Mouse (Mus musculus) v-Abl transformed pro-B cells (cell line): ENCODE measurements at regions not wholly inside any gene's neighbourhood (a gene's known extent, or its start where the extent isn't known, plus 50 kb on each side); places are given as distances from the start of the nearest gene placed in this dataset.
"Not testable (repeated sequence)": the region's sequence is repeated elsewhere in the genome, so short reads cannot be mapped to it uniquely, and the experiment has no call there.

ENCODE experiments used
- in situ Hi-C, 2 experiments: fragments of 400-800 bp; cut with MboI; formaldehyde crosslinking; loops; one replicate each; pipeline ENCODE4 v1.15.1; 2025; ENCODE audit not compliant: unreplicated experiment in 2 of 2

DNA sequence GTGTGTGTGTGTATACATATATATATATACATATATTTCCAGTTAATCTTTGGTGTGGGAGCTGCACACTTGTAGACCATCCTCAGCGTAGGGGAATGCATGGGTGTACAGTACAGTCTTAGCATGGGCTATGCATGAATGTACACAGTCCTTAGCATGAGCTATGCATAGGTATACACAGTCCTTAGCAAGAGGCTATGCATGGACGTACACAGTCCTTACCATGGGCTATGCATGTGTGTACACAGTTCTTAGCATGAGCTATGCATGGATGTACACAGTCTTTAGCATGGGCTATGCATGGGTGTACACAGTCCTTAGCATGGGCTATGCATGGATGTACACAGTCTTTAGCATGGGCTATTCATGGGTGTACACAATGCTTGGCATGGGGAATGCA lies 70.5 kb downstream of the Rchy1 start:
- in situ Hi-C loops = no loop called here

DNA sequence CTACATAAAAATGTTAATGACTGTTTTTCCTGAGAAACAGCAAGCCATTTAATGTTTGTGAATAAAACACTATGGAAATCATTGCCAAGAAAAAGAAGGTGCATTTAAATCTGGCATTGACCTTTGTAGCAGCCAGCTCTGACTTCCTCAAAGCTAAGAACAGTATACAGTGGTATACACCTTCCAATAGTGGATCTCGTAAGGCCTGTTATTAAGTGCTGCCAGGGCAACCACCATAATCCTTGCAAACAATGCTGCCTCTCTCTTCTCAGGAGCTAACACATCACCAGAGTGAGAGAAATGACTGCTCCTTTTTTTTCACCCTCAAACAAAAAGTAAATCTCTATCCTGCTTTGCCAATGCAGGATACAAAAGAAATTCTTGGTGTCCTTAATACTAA lies 81.1 kb downstream of the Rchy1 start:
- in situ Hi-C loops = no loop called here

DNA sequence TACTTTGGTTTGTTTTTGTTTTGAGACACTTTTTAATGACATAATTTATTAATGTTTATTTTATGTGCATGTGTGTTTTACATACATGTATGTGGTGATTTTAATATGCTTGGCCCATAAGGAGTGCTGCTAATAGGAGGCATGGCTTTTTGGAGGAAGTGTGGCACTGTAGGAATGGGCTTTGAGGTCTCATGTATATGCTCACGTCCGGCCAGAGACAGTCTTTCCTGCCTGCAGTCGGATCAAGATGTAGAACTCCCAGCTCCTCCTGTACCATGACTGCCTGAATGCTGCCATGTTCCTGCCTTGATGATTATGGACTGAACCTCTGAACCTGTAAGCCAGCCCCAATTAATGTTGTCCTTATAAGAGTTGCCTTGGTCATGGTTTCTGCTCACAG lies 82.6 kb downstream of the Rchy1 start:
- in situ Hi-C loops = no loop called here

DNA sequence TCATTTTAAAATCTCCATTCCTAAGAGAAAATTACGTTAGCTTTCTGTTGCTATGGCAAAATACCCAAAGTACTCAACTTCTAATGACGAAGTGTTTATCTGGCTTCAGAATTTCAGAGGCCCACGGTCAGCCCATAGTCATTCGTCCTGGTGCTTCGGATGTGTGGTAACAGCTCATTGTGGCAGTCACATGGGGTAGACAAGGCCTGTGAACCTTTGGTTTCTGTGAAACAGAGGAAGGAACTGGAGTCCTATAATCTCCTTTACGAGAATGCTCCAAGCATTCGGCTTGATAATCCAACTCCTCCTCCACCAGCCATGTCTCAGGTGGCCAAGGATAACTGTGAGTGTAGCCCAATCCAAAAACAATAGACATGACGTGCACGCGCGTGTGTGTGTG lies 84.2 kb downstream of the Rchy1 start:
- in situ Hi-C loops = no loop called here

DNA sequence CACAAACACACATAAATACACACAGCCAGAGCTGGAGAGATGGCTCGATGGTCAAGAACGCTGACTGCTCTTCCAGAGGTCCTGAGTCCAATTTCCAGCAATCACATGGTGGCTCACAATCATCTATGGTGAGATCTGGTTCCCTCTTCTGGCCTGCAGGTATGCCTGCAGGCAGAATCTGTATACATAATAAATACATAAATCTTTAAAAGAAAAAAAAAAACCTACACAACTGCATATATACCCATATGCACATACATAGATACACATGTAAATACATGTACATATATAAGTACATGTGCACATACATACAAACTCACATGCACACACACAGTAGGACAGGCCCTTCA lies 86.2 kb downstream of the Rchy1 start:
- in situ Hi-C loops = no loop called here

DNA sequence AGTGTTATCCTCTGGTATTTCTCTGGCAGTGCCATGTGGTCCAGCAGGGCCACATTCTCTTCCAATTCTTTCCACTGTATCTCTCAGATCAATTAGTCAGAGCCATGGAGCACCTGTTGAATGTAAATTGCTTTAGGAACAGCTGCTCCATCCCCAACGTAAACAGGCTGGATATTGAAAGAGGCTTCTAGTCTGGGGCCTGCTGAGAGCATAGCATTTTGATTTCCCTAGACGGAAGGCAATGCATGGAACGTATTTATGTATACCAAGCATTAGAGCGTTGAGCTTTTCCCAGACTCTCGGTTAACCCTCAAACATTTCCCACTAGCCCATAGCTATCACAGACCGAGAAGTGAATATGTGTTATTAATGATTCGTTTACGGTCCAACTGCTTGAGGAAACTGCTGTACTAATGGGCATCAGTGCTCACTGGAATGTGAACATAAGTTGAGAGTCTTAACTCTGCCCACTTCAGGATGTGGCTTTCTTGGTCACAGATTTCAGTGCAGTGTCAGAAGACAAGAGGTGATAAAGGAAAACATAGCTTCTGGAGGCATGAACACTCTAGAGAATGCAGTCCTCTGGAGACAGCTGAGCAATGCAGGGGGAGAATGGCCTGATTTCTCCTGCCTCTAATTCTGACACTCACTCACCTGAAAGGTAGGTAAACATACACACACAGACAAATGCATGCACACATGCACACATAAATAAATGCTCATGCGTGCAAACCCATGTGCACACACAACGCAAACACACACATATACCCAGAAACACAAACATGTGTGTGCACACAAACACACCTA lies 86.8 kb downstream of the Rchy1 start:
- in situ Hi-C loops = no loop called here

DNA sequence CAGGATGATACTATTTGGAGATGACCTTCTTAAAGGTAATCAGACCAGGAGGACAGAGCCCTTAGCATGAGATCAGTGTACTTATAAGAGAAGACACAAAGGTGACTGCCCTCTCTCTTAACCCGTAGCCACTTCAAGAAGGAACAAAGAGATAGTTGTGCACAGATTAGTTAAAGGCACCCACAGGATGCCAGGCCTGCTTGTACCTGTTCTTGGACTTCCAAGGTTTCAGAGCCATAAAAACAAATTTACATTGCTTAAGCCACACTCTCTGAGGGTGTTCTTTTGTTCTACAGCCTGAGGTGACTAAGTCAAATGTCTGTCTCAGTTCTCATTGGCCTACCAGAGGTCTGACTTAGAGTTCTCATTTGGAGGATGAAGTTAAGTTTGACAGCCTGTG lies 90.1 kb downstream of the Rchy1 start:
- in situ Hi-C loops = no loop called here

DNA sequence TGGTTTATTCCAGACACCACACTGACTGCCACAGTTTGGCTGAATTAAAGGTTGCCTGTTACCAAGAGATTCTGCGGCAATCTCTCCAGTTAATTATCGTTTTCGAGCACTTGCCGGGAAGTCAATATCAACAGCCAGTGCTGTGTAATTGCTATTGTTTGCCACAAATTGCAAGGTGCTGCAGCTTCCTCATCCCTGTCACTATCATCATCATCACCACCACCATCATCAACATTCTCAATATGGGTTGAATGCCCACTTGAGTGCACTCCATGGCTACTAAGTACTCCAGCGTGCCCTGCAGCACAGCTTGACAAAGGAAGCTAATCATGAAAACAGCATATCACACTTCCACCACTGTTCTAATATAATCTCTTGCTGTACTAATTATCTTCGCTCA lies 93.1 kb downstream of the Rchy1 start:
- in situ Hi-C loops = no loop called here

DNA sequence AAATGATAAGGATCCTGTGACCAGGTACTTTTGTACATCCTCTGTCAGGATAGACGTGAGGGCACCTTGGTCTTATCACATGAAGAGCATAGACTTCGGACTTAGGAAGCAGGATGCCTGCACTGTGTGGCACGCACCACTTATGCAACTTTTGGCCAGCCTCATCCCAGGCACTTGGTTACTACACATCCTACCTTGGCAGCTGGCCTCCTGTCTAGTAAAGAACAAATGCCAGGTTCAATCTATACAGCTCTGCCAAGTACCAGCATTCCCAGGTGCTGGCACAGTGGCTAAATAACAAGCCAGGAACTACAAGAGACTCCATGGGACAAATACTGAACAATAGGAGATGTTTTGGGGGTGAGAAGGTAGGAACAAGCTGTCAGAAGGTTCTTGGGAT lies 96.7 kb downstream of the Rchy1 start:
- in situ Hi-C loops = no loop called here

DNA sequence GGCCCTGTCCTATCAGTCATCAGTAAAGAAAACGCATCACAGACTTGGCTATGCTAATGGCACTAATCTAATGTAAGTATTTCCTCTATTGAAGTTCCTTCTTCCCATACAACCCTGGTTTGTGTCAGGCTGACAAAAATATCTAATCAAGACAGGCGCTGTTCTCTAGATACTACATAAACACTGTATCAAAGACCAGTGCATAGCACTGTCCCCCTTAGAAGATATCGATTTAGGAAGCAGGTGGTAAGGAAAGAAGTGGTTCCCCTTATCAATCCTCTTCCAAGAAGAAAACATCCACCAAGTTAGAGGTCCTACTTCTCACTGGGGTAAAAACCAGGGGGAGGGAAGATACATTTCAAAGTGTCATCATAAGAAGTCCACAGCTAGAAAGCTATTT lies 97.5 kb downstream of the Rchy1 start:
- in situ Hi-C loops = no loop called here

DNA sequence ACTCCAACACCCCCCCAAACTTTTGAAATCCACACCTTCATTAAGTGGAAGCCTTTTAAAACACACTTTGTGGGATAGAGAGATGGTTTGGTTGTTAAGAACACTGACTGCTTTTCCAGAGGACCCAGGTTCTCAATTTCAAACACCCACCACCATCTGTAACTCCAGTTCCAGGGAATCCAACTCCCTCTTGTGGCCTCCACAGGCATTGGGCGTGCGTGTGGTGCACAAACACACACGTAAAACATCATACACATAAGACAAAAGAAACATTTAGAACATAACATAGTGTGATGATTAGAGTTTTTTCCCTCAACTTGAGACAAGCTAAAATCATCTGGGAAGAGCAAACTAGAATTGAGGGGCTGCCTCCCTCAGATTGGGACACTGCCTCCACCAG lies 100.0 kb downstream of the Rchy1 start:
- in situ Hi-C loops = no loop called here

DNA sequence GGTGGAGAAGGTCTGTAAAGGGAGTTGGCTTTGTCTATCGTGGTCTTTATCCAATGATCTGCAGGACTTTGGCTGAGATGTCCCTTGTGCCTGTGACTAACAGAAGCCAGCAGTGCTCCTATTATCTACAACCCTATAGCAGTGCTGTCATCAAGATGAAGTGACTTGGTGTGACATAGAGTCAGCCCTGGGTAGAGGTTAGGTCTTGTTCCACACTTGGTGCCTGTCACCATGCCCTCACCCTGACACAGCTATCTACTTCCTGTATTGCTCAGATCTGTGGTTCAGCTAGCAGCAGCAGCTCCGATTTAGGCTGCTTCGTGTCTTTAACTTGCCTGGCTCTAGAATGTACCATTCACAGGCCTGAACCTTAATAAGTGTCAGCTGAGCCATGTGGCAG lies 100.6 kb downstream of the Rchy1 start:
- in situ Hi-C loops = no loop called here

DNA sequence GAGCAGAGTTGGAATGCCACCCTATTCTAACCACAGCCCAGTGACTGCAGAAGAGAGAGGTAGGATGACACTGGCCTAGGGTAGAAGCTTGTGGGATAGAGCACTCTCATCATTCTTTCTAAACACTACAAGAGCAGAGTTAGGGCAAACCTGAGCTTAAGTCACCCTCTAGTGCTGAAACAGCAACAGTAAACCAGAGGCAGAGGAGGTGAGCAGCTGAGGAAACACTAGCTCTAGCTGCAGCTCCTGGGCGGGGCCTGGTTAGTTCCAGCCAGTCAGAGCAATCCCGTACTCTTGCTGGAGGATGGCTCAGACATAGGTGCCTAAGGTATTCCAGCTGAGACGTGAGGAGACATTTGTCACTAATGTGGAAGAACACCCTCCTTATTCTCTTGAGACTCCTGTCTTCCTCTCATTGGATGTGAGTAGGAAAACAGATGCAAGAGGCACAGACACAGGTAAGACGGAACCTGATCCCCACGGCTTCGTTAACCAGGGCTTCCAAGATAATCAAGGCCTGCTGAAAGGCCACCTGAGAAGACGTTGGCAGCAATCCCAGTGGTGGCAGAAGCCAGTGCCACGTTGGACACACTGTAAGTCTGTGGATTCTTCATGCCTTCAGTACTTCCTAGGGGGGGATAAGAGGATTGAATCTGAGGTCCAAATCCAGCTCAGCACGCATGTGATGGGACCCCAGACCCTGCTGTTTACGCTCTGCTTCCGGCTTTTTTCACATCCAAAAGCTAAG lies 101.3 kb downstream of the Rchy1 start:
- in situ Hi-C loops = no loop called here

DNA sequence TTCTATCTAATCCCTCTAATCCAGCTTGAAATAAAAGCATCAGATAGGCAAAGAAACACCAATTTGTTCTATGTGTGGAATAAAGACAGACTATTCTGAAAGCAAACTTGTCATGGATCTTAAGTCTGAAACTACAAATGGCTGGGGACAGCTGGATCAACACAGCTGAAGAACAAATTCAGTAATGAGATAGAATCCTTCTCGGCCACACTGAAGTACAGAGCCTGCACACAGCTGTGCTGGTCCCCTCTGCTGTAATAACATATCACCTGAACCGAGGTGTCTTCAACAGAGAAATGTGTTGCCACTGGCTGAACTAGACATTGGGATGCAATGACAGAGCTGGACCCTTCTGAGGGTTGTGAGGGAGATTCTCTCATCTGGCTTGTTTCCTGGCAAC lies 102.4 kb downstream of the Rchy1 start:
- in situ Hi-C loops = no loop called here

DNA sequence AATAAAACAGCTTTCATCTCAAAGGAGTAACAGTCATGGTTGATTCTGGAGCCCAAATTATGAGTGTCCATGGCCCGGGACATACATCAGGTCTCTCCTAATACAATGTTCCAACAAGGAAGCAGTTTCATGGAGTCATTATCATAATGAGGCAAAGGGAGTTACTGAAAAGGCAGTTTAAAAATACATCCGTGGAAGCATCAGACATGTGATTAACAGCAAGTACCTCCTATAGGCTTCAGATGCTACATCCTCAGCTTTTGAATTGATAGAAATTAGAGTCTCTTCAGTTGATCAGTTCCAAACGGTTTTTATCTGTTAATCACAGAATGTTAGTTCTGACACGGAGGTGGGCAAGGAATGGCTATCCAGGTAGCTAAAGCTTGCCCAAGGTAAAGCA lies 110.5 kb downstream of the Rchy1 start:
- in situ Hi-C loops = no loop called here

DNA sequence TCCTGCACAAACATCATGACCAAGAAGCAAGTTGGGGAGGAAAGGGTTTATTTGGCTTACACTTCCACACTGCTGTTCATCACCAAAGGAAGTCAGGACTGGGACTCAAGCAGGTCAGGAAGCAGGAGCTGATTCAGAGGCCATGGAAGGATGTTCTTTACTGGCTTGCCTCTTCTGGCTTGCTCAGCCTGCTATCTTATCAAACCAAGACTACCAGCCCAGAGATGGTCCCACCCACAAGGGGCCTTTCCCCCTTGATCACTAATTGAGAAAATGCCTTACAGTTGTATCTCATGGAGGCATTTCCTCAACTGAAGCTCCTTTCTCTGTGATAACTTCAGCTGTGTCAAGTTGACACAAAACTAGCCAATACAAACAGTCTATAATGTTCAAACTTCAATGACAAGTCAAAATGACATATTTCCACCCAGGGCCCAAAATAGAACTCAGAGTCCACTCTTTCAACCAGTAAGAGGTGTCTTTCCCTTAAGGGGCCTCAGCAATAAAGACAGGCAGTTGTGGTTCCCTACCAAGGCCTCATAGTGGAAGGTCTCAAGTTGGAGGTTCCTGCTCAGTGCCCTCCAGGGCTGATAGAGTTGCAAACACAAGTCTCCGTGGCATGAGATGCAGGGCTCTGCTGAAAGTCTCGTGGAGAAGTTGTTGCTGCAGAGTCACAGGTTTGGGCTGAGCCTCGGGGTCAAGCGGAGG lies 111.9 kb downstream of the Rchy1 start:
- in situ Hi-C loops = not testable (repeated sequence)

DNA sequence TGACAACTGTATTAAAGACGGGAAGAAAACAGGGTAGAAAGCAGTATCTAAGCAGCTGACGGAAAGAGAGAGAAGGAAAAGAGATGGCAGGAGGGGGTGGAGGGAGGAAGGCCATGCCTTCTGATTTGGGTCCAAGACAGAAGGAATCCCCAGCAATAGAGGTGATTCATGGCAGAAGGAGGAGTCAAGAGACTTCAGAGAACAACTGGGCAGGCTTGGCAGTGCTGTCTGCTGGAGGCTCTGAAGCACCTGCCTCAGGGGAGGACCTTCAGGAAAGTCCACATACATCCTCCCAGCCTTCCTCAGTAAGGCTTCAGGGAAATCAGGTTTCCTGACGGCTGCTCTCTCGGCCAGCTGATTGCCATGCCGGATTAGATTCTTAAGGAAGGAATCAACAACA lies 112.4 kb downstream of the Rchy1 start:
- in situ Hi-C loops = no loop called here

DNA sequence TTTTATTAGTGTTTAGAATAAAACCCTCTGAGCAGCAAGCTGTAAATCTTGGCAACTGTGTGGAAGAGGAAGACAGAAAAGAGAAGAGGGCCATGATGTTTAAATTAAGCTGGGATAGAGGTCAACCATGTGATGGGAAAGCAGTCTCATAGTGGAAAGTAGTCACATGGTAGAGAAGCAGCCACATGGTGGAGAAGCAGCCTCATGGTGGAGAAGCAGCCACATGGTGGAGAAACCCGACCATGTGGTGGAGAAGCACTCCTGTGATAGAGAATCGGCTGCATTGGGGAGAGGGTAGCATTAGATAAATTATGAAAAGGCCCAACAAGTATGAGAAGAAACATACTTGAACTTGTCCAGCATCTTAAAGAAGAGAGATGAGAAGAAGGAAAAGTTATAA lies 113.3 kb downstream of the Rchy1 start:
- in situ Hi-C loops = no loop called here

DNA sequence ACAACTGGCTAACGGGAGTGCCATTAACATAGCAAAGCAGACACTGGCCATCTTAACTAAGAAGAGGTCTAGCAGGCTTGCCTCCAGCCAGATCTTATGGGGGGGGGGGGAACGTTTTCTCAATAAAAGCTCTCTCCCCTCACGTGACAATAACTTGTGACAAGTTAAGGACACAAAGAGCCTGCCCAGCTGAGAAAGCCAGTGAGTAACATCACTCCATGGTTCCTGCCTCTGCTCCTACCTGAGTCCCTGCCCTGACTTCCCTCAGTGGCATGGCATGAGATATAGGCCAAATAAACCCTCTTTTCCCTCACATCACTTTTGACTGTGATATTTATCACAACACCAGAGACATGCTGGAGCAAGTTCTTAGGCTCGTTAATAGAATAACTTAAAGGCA lies 113.8 kb downstream of the Rchy1 start:
- in situ Hi-C loops = no loop called here

DNA sequence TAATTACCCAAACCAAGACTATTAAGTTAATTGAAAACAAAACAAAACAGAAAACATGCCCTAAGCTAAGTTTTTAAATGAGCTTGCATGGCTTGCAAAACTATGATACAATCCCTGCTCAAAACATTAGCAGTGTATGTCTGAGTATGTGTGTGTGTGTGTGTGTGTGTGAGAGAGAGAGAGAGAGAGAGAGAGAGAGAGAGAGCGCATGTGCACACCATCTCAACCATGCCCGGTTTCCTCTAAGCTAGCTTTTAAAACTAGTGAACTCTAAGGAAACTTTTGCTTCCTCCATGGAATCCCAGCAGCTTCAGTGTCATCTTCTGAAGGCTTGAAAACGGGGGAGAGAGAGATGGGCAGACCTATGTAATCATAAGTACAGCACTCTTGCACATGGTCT lies 114.3 kb downstream of the Rchy1 start:
- in situ Hi-C loops = no loop called here

DNA sequence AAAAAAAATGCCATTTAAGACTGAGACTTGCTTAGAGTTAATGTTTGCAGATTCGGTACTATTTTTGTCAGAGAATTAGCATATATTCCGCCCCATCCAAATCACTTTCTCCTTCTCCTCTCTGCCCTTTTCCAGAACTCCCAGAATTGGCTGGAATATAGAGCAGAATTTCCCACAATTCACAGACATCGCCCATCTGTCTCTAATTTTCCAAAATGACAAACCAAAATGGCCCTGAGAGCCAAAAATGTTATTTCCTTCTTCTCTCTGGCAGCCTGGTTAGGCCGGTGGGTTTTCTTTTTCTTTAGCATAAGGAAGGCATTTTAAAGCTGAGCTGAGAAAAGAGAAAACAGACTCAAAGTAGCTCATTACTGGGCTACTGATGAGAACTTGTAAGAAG lies 119.8 kb downstream of the Rchy1 start:
- in situ Hi-C loops = no loop called here

DNA sequence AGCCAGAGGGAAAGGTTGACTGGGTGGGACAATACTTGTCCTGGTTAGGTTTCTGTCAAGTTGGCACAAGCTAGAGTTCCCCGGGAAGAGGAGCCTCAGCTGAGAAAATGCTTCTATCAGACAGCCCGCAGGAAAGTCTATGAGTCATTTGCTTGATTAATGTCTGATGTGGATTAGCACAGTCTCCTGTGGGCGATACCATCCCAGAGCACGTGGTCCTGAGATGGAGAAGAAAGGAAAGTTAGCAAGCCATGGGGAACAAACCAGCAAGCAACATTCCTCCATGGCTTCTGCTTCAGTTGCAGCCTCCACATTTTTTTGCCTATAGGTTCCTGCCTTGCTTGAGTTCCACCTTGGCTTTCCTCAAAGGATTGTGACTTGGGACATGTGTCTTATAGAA lies 121.8 kb downstream of the Rchy1 start:
- in situ Hi-C loops = no loop called here
